Mouse (Mus musculus) ovary, adult 10 weeks (tissue): ENCODE measurements around the gene Meig1. TPM values are rescaled to one million over a fixed set of nuclear protein-coding genes. Genes with fewer than 3 reads are reported as not detected.

Experiments used
- polyA plus RNA-seq: library from polyadenylated mRNA; stranded (reverse); fragments of 350-450 nt; fragmentation: Illumina TruSeq; extraction: RNeasy Lipid Tissue Mini Kit (QIAGEN cat#74804); gene quantifications from one replicate; pipeline ENCODE4 v1.2.3, GENCODE M21; 2014

Meig1 gene
- polyA plus RNA-seq: 12.9 TPM

GRCm38 (mm10) chr2:3422548-3422947 lies at the start of gene Meig1:
Gene Meig1, minus strand, starts transcription at chr2:3422648.

GRCm38 (mm10) chr2:3423841-3424578 lies 1.6 kb upstream of the Meig1 start, which contains the start of gene Dclre1c:
Gene Dclre1c, plus strand, starts transcription at chr2:3424131.

GRCm38 (mm10) chr2:3397110-3397509 lies 25.3 kb downstream of the Meig1 start, which contains the start of gene Olah:
Gene Olah, minus strand, starts transcription at chr2:3397210.

Other genes starting within 250 kb of the Meig1 start
- 167 TPM for gene Nmt2, start 138.4 kb downstream of the Meig1 start, polyA plus RNA-seq
- gene Rpp38, start 90.0 kb downstream of the Meig1 start, polyA plus RNA-seq: 27.7 TPM
- not detected for gene Acbd7, start 86.5 kb downstream of the Meig1 start, polyA plus RNA-seq
- gene Olah, start 25.4 kb downstream of the Meig1 start, polyA plus RNA-seq: 3.8 TPM
- 7.8 TPM for gene Dclre1c, start 1.5 kb upstream of the Meig1 start, polyA plus RNA-seq
- gene Suv39h2, start 52.4 kb upstream of the Meig1 start, polyA plus RNA-seq: 35.4 TPM
- gene Gm45902, start 90.1 kb upstream of the Meig1 start, polyA plus RNA-seq: 5.0 TPM
- gene Hspa14, start 90.2 kb upstream of the Meig1 start, polyA plus RNA-seq: 52.7 TPM
- 3.3 TPM for gene Cdnf, start 90.4 kb upstream of the Meig1 start, polyA plus RNA-seq
- gene Fam107b, start 147.8 kb upstream of the Meig1 start, polyA plus RNA-seq: 87.7 TPM